Comparison of ENCODE assay signal across 1 mouse cellular context in the genomic region with DNA sequence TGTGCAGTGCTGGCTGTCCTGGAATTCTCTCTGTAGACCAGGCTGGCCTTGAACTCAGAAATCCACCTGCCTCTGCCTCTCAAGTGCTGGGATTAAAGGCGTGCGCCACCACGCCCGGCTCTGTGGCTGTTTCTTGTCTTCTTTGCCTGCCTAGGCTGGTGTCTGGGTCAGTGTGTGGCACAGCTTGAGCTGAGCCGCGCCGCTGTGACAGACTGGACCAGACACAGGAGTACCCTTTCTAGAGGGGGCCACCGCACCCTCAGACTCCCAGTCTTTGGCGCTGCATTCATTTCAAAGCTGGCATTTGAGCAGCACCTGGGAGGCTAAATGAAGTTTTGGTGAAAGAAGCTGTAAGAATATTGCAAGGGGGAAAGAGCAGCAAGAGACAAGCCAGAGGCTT.
TF ChIP-seq lines count a peak whose summit lies in the region.

No protein-coding gene starts in this region.

TF ChIP-seq in CH12.LX, 34 proteins besides CTCF, POLR2A, EP300 and RAD21:
- TF ChIP-seq MEF2A (IDR thresholded peaks at IDR 0.05; ENCODE audit: borderline replicate concordance, low read depth, low read length) (no peak), MAZ (IDR thresholded peaks at IDR 0.05; ENCODE audit: low read depth, low read length) (no peak), ZNF384 (IDR thresholded peaks at IDR 0.05; ENCODE audit: low read depth, low read length) (no peak), UBTF (IDR thresholded peaks at IDR 0.05; ENCODE audit: low read depth, low read length) (0 out of 2 replicates have a peak, but pooled peaks have one; percentile 3), CHD1 (IDR thresholded peaks at IDR 0.05; ENCODE audit: low read depth, low read length) (no peak), MYC (IDR thresholded peaks at IDR 0.05; ENCODE audit: low read depth, low read length) (no peak), ZC3H11A (IDR thresholded peaks at IDR 0.05; ENCODE audit: low read depth, low read length) (no peak)
